Mouse (Mus musculus) stomach, embryonic 14.5 days (tissue): ENCODE measurements around the gene Prkcsh. TPM values are rescaled to one million over a fixed set of nuclear protein-coding genes. Genes with fewer than 3 reads are reported as not detected.

Source experiments
- ATAC-seq: fragments of 200-750 bp; cut with Nextera tagmentation; 2 replicates; pipeline ENCODE4 v1.8.0; 2017; ENCODE audit warnings: low read depth, moderate TSS enrichment; ENCODE audit not compliant: insufficient number of reproducible peaks, insufficient read depth, low FRiP score
- H3K27ac ChIP-seq: fragments of 300-500 bp; sonication (generic); 2 replicates; pipeline ENCODE4 v1.5.1; 2014; ENCODE audit warnings: mild to moderate bottlenecking, low read length, moderate library complexity, mixed read lengths
- H3K27me3 ChIP-seq: fragments of 300-500 bp; sonication (generic); 2 replicates; pipeline ENCODE4 v1.6.1; 2014; ENCODE audit warnings: low read length, control low read depth, mixed read lengths; ENCODE audit not compliant: control insufficient read depth, insufficient read depth
- H3K36me3 ChIP-seq: fragments of 300-500 bp; sonication (generic); 2 replicates; pipeline ENCODE4 v1.6.1; 2014; ENCODE audit warnings: mild to moderate bottlenecking, control low read depth, low read length, moderate library complexity, mixed read lengths; ENCODE audit not compliant: control insufficient read depth, insufficient read depth
- H3K4me1 ChIP-seq: fragments of 300-500 bp; sonication (generic); 2 replicates; pipeline ENCODE4 v1.6.1; 2014; ENCODE audit warnings: low read length, control low read depth, mixed read lengths; ENCODE audit not compliant: control insufficient read depth, insufficient read depth
- H3K4me2 ChIP-seq: fragments of 300-500 bp; sonication (generic); replicated peaks from 2 replicates; pipeline ENCODE4 v1.6.1; 2014; ENCODE audit warnings: low read depth, low read length, control low read depth
- H3K4me3 ChIP-seq: fragments of 300-500 bp; sonication (generic); 2 replicates; pipeline ENCODE4 v1.5.1; 2014; ENCODE audit warnings: low read depth, low read length, control low read depth
- H3K9ac ChIP-seq: fragments of 300-500 bp; sonication (generic); replicated peaks from 2 replicates; pipeline ENCODE4 v1.6.1; 2014; ENCODE audit warnings: low read depth, mild to moderate bottlenecking, control low read depth, low read length, moderate library complexity, mixed read lengths
- H3K9me3 ChIP-seq: fragments of 300-500 bp; sonication (generic); 2 replicates; pipeline ENCODE4 v1.6.1; 2016; ENCODE audit warnings: low read depth, low read length, control low read depth; ENCODE audit not compliant: control insufficient read depth
- WGBS: fragments of 180-500 bp; shearing (Covaris S2); extraction: QIAGEN DNeasy Blood & Tissue Kit; methylation state at CpG from one replicate; pipeline ENCODE4 v1.1.7; 2014; 5-methylcytosine and 5-hydroxymethylcytosine counted together
- polyA plus RNA-seq: library from polyadenylated mRNA; unstranded; fragments of >200 nt; fragmentation: Nextera tagmentation; extraction: Ambion mirVana; gene quantifications from 2 replicates; pipeline ENCODE4 v1.2.1, GENCODE M21; 2014

Prkcsh gene
- polyA plus RNA-seq, 1 experiment from 2014 or later, result 91.0 TPM

GRCm38 (mm10) chr9:21977331-21977730, 25.3 kb upstream of the Prkcsh start:
- H3K4me3 ChIP-seq, result no peak overlapping the region
- WGBS, result 84% methylated on average over 5 of the region's 5 CpGs
- no peak overlapping the region for H3K27ac ChIP-seq
- H3K27me3 ChIP-seq, result no peaks in the 10 kb centered on the region
- H3K4me1 ChIP-seq, result no peaks in the 10 kb centered on the region
- no peak overlapping the region for H3K9ac ChIP-seq
- no peaks in the 10 kb centered on the region for H3K9me3 ChIP-seq
- no peak overlapping the region for H3K4me2 ChIP-seq
- no peaks in the 10 kb centered on the region for H3K36me3 ChIP-seq
- ATAC-seq, result no peak

GRCm38 (mm10) chr9:21977972-21978371, 24.6 kb upstream of the Prkcsh start:
- 13% methylated on average over 2 of the region's 2 CpGs for WGBS
- H3K27me3 ChIP-seq, result no peaks in the 10 kb centered on the region
- no peak for ATAC-seq

GRCm38 (mm10) chr9:21978398-21979128, 24.0 kb upstream of the Prkcsh start:
- 82% methylated on average over 4 of the region's 4 CpGs for WGBS
- no peaks in the 10 kb centered on the region for H3K9me3 ChIP-seq
- no peaks in the 10 kb centered on the region for H3K36me3 ChIP-seq
- H3K9ac ChIP-seq, result no peak overlapping the region
- no peaks in the 10 kb centered on the region for H3K4me1 ChIP-seq
- ATAC-seq, result no peak
- H3K27me3 ChIP-seq, result no peaks in the 10 kb centered on the region
- no peak overlapping the region for H3K27ac ChIP-seq
- no peak overlapping the region for H3K4me2 ChIP-seq
- H3K4me3 ChIP-seq, result no peak overlapping the region

More at GRCm38 (mm10) chr9:21977972-21978371, 24.6 kb upstream of the Prkcsh start:
- no peak overlapping the region for H3K27ac ChIP-seq
- H3K36me3 ChIP-seq, result no peaks in the 10 kb centered on the region
- no peak overlapping the region for H3K4me3 ChIP-seq
- no peak overlapping the region for H3K4me2 ChIP-seq
- H3K9ac ChIP-seq, result no peak overlapping the region
- H3K4me1 ChIP-seq, result no peaks in the 10 kb centered on the region
- H3K9me3 ChIP-seq, result no peaks in the 10 kb centered on the region

GRCm38 (mm10) chr9:21983911-21984310, 18.7 kb upstream of the Prkcsh start:
- Histone ChIP-seq H3K9ac (no peak overlapping the region), H3K36me3 (no peaks in the 10 kb centered on the region), H3K27ac (no peak overlapping the region), H3K4me1 (0 out of 2 replicates have a peak, but pooled peaks cover 4% of the 10 kb centered on the region), H3K9me3 (no peaks in the 10 kb centered on the region), H3K4me3 (no peak overlapping the region), H3K27me3 (peaks cover 18% of the 10 kb centered on the region), H3K4me2 (no peak overlapping the region)
- no peak for ATAC-seq
- 29% methylated on average over 3 of the region's 3 CpGs for WGBS

GRCm38 (mm10) chr9:21987592-21988342, 14.8 kb upstream of the Prkcsh start:
- H3K27ac ChIP-seq, result no peak overlapping the region
- H3K4me3 ChIP-seq, result peak overlapping the region; percentile 45
- 8% methylated on average over 36 of the region's 36 CpGs for WGBS
- H3K9ac ChIP-seq, result no peak overlapping the region
- H3K4me2 ChIP-seq, result peak overlapping the region; percentile 72
- no peak for ATAC-seq
- H3K36me3 ChIP-seq, result no peaks in the 10 kb centered on the region
- H3K9me3 ChIP-seq, result no peaks in the 10 kb centered on the region
- peaks cover 12% of the 10 kb centered on the region; the same call in 1 of the 2 replicates for H3K4me1 ChIP-seq
- H3K27me3 ChIP-seq, result peaks cover 44% of the 10 kb centered on the region

- Histone ChIP-seq H3K9ac (peak overlapping the region; percentile 14; the same call in 1 of the 2 replicates), H3K4me3 (peak overlapping the region; percentile 45), H3K4me2 (peak overlapping the region; percentile 72), H3K4me1 (peaks cover 12% of the 10 kb centered on the region; the same call in 1 of the 2 replicates), H3K9me3 (no peaks in the 10 kb centered on the region), H3K27me3 (peaks cover 44% of the 10 kb centered on the region), H3K27ac (no peak overlapping the region), H3K36me3 (no peaks in the 10 kb centered on the region)
- ATAC-seq, result peak; percentile 54
- WGBS, result under 1% methylated on average over 32 of the region's 32 CpGs
Observed at GRCm38 (mm10) chr9:21988421-21989101, 14.0 kb upstream of the Prkcsh start.

GRCm38 (mm10) chr9:21989230-21990110, 13.1 kb upstream of the Prkcsh start, which contains the start of gene Rgl3:
Rgl3 (minus strand) TSS chr9:21989446.
- Histone ChIP-seq H3K27me3 (peaks cover 44% of the 10 kb centered on the region), H3K4me1 (peaks cover 12% of the 10 kb centered on the region; the same call in 1 of the 2 replicates), H3K4me3 (peak within 1 kb of the TSS; percentile 45), H3K9me3 (no peaks in the 10 kb centered on the region), H3K4me2 (peak within 1 kb of the TSS; percentile 72), H3K9ac (peak within 1 kb of the TSS; percentile 14; the same call in 1 of the 2 replicates), H3K36me3 (no peaks in the 10 kb centered on the region), H3K27ac (no peak within 1 kb of the TSS)
- 1% methylated on average over 42 of the region's 42 CpGs for WGBS
- ATAC-seq, result peak; percentile 29; the same call in 1 of the 2 replicates
